18 mouse cellular contexts compared by ENCODE assay signal in the genomic region with DNA sequence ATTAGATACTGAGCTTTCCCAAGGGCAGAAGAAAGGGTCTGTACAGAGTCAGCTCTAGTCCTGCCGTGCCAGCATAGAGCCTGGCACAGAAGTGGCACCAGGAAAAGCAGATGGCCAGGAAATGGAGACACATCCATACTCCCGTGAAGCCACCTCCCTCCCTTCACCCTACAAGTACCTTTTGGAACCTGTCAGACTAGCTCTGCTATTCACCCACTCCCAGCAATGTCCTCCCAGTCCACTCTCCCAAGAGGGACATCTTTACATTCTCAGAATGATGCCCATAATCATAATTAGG. TPM values are rescaled to one million over a fixed set of nuclear protein-coding genes. Genes with fewer than 3 reads are reported as not detected.
DNase-seq lines count a peak whose midpoint lies in the region; ATAC-seq and TF ChIP-seq lines count a peak whose summit lies in the region.
"Had no signal": no experiment of that assay in that cellular context is flagged by ENCODE, and none has a peak within 500 bp of the region (broad histone marks: within the 10 kb centered on the region; RNA-seq: fewer than 3 reads in every experiment).

No protein-coding gene starts in this region.

- ATAC-seq in embryonic facial prominence, embryonic 11.5 days (replicated peaks; ENCODE audit: insufficient number of reproducible peaks, low FRiP score, low TSS enrichment, low read depth), result no peak
- no peak for ATAC-seq in liver, embryonic 11.5 days (replicated peaks; ENCODE audit: low FRiP score)
- ATAC-seq: hindbrain, embryonic 16.5 days; midbrain, embryonic 16.5 days had no signal

- H3K9ac ChIP-seq in embryonic facial prominence, embryonic 11.5 days (replicated peaks; ENCODE audit: low read length), result peak overlapping the region; percentile 18; the same call in 1 of the 2 replicates
- H3K9ac ChIP-seq in liver, adult 2 months (ENCODE audit: low read depth, low read length), result no peak overlapping the region
- H3K9ac ChIP-seq in liver, embryonic 11.5 days (ENCODE audit: low read depth, low read length), result peak overlapping the region; percentile 40; the same call in 1 of the 2 replicates
- H3K9ac ChIP-seq: lung, embryonic 14.5 days had no signal

- H3K27ac ChIP-seq in embryonic facial prominence, embryonic 11.5 days (replicated peaks; ENCODE audit: low read depth, low read length), result no peak overlapping the region
- no peak overlapping the region for H3K27ac ChIP-seq in embryonic facial prominence, embryonic 10.5 days (replicated peaks)
- H3K27ac ChIP-seq in liver, adult 2 months (replicated peaks; ENCODE audit: insufficient read depth, low read depth, low read length), result peak overlapping the region; percentile 33
- H3K27ac ChIP-seq in liver, embryonic 11.5 days (ENCODE audit: low read depth, low read length), result peak overlapping the region; percentile 30; the same call in 1 of the 2 replicates

- DNase-seq in embryonic facial prominence, embryonic 11.5 days (ENCODE audit: low spot score), result no peak
- DNase-seq in embryonic facial prominence, embryonic 10.5 days (ENCODE audit: low spot score), result no peak
- DNase-seq in liver, adult 2 months (ENCODE audit: extremely low read depth, low read depth, low spot score), result no peak
- no peak for DNase-seq in liver
- no peak for DNase-seq in liver, embryonic 11.5 days (ENCODE audit: low spot score)
- no peak for DNase-seq in left cerebral cortex, postnatal 4 days
- DNase-seq in kidney, adult 18-20 months, result no peak
- DNase-seq in lung, postnatal 36 days, result no peak
- DNase-seq: adrenal gland, postnatal 14 days; gastrocnemius, postnatal 36 days; kidney, adult 8-10 months; kidney, postnatal 36 days; lung, embryonic 14.5 days; thymus, adult 18-20 months had no signal

- no peak overlapping the region for H3K4me3 ChIP-seq in embryonic facial prominence, embryonic 11.5 days (ENCODE audit: low read depth, low read length)
- H3K4me3 ChIP-seq in embryonic facial prominence, embryonic 10.5 days, result no peak overlapping the region
- no peak overlapping the region for H3K4me3 ChIP-seq in liver, adult 2 months (ENCODE audit: insufficient read depth, low read depth, low read length)
- H3K4me3 ChIP-seq in liver, embryonic 11.5 days (ENCODE audit: low read depth, low read length), result peak overlapping the region; percentile 18; the same call in 1 of the 2 replicates

- no peaks in the 10 kb centered on the region for H3K27me3 ChIP-seq in embryonic facial prominence, embryonic 11.5 days (ENCODE audit: control insufficient read depth, insufficient read depth, low read length)
- peaks cover 17% of the 10 kb centered on the region for H3K27me3 ChIP-seq in embryonic facial prominence, embryonic 10.5 days (replicated peaks; ENCODE audit: low read depth, poor library complexity, severe bottlenecking)
- H3K27me3 ChIP-seq in liver, adult 2 months (ENCODE audit: control insufficient read depth, insufficient read depth, low read length), result no peaks in the 10 kb centered on the region
- no peaks in the 10 kb centered on the region for H3K27me3 ChIP-seq in liver, embryonic 11.5 days (replicated peaks; ENCODE audit: control insufficient read depth, insufficient read depth, low read length)
- H3K27me3 ChIP-seq: CH12.LX had no signal

- H3K9me3 ChIP-seq in embryonic facial prominence, embryonic 11.5 days (replicated peaks; ENCODE audit: control insufficient read depth, low read length), result no peaks in the 10 kb centered on the region
- no peaks in the 10 kb centered on the region for H3K9me3 ChIP-seq in embryonic facial prominence, embryonic 10.5 days
- no peaks in the 10 kb centered on the region for H3K9me3 ChIP-seq in liver, embryonic 11.5 days (ENCODE audit: control insufficient read depth, low read length)

- TF ChIP-seq CTCF in liver, adult 2 months (IDR thresholded peaks at IDR 0.05; ENCODE audit: low read depth, low read length), result no peak

- H3K4me1 ChIP-seq in embryonic facial prominence, embryonic 11.5 days (ENCODE audit: control insufficient read depth, insufficient read depth, low read length), result no peaks in the 10 kb centered on the region; the same call in 1 of the 2 replicates
- peaks cover 28% of the 10 kb centered on the region for H3K4me1 ChIP-seq in embryonic facial prominence, embryonic 10.5 days
- peaks cover 63% of the 10 kb centered on the region for H3K4me1 ChIP-seq in liver, adult 2 months (ENCODE audit: control insufficient read depth, insufficient read depth, low read length)
- peaks cover 88% of the 10 kb centered on the region for H3K4me1 ChIP-seq in liver, embryonic 11.5 days (replicated peaks; ENCODE audit: control insufficient read depth, insufficient read depth, low read length)

- no peak for TF ChIP-seq POLR2A in liver, adult 2 months (IDR thresholded peaks at IDR 0.05; ENCODE audit: extremely low read depth, insufficient read depth, low read length)

- intact Hi-C loops in left cerebral cortex, postnatal 4 days (cut with DNase I), result no loop called here

- no peaks in the 10 kb centered on the region for H3K36me3 ChIP-seq in embryonic facial prominence, embryonic 11.5 days (replicated peaks; ENCODE audit: control insufficient read depth, insufficient read depth, low read depth, low read length)
- 0 out of 2 replicates have a peak, but pooled peaks cover 2% of the 10 kb centered on the region for H3K36me3 ChIP-seq in embryonic facial prominence, embryonic 10.5 days (replicated peaks)
- H3K36me3 ChIP-seq in liver, adult 2 months (ENCODE audit: control insufficient read depth, insufficient read depth, low read length), result peaks cover 2% of the 10 kb centered on the region; the same call in 1 of the 2 replicates
- peaks cover 19% of the 10 kb centered on the region for H3K36me3 ChIP-seq in liver, embryonic 11.5 days (ENCODE audit: control insufficient read depth, insufficient read depth, low read length)

- H3K4me2 ChIP-seq in embryonic facial prominence, embryonic 11.5 days (ENCODE audit: low read depth, low read length), result no peak overlapping the region
- peak overlapping the region; percentile 52 for H3K4me2 ChIP-seq in liver, embryonic 11.5 days
- H3K4me2 ChIP-seq: lung, embryonic 14.5 days had no signal

- H3K79me2 ChIP-seq in liver, adult 2 months (ENCODE audit: control insufficient read depth, insufficient read depth, low read length), result peaks cover 39% of the 10 kb centered on the region; the same call in 1 of the 2 replicates

- 61% methylated on average over 2 of the region's 2 CpGs for WGBS in embryonic facial prominence, embryonic 11.5 days
- 88% methylated on average over 2 of the region's 2 CpGs for WGBS in embryonic facial prominence, embryonic 10.5 days
- WGBS in liver, adult 2 months, result 6% methylated on average over 2 of the region's 2 CpGs
- WGBS in liver, embryonic 11.5 days, result 68% methylated on average over 2 of the region's 2 CpGs

RNA-seq across cellular contexts. Expression of gene Gm10300, which starts 6.6 kb away (rescaled TPM):
- not detected in 2 replicates for polyA plus RNA-seq in embryonic facial prominence, embryonic 11.5 days (2014; fragmentation: Nextera tagmentation; extraction: Ambion mirVana)
- polyA plus RNA-seq in embryonic facial prominence, embryonic 10.5 days (2016; fragmentation: Nextera tagmentation; extraction: Ambion mirVana), result not detected in 2 replicates
- total RNA-seq in liver, adult 2 months (2014; rRNA removed), result 0.09 and 0.20 TPM in 2 replicates
- 0.04 and 0.13 TPM in 2 replicates for polyA plus RNA-seq in liver, adult 2 months (2012; rRNA removed)
- 0.10 and 0.11 TPM in 2 replicates for polyA plus RNA-seq in liver, embryonic 11.5 days (2014; fragmentation: Nextera tagmentation; extraction: Ambion mirVana)
- not detected for total RNA-seq in left cerebral cortex, postnatal 4 days (2021)
- total RNA-seq: gastrocnemius, postnatal 36 days; layer of hippocampus, postnatal 10 days had no signal
- polyA plus RNA-seq: hindbrain, embryonic 16.5 days; midbrain, embryonic 16.5 days had no signal

RNA-seq across cellular contexts. Expression of gene Epb41, which starts 7.2 kb away (rescaled TPM):
- 139 and 141 TPM in 2 replicates for polyA plus RNA-seq in embryonic facial prominence, embryonic 11.5 days (2014; fragmentation: Nextera tagmentation; extraction: Ambion mirVana)
- polyA plus RNA-seq in embryonic facial prominence, embryonic 10.5 days (2016; fragmentation: Nextera tagmentation; extraction: Ambion mirVana), result 133 and 136 TPM in 2 replicates
- total RNA-seq in liver, adult 2 months (2014; rRNA removed), result 46.8 and 48.0 TPM in 2 replicates
- 29.6 and 40.7 TPM in 2 replicates for polyA plus RNA-seq in liver, adult 2 months (2012; rRNA removed)
- 108 and 116 TPM in 2 replicates for polyA plus RNA-seq in liver, embryonic 11.5 days (2014; fragmentation: Nextera tagmentation; extraction: Ambion mirVana)
- 10 to 100 TPM; 70.2 to 77.8 TPM for total RNA-seq in left cerebral cortex, postnatal 4 days (2021)

Comparison
In these comparisons a context has a peak if more than half of its experiments do, and no peak if none do; other contexts are left out.
1. H3K27ac ChIP-seq: peak in liver, adult 2 months (single experiment) and liver, embryonic 11.5 days (single experiment); none in embryonic facial prominence, embryonic 11.5 days (single experiment) and embryonic facial prominence, embryonic 10.5 days (single experiment).